Mouse (Mus musculus): Measurements from ENCODE around the gene Ogfod2. TPM values are rescaled to one million over a fixed set of nuclear protein-coding genes. Genes with fewer than 3 reads are reported as not detected.

Ogfod2 gene
- 1.8 TPM for polyA plus RNA-seq (2014; fragmentation: Illumina TruSeq; extraction: RNeasy Lipid Tissue Mini Kit (QIAGEN cat#74804); ENCODE audit: low read depth, low replicate concordance)

DNA sequence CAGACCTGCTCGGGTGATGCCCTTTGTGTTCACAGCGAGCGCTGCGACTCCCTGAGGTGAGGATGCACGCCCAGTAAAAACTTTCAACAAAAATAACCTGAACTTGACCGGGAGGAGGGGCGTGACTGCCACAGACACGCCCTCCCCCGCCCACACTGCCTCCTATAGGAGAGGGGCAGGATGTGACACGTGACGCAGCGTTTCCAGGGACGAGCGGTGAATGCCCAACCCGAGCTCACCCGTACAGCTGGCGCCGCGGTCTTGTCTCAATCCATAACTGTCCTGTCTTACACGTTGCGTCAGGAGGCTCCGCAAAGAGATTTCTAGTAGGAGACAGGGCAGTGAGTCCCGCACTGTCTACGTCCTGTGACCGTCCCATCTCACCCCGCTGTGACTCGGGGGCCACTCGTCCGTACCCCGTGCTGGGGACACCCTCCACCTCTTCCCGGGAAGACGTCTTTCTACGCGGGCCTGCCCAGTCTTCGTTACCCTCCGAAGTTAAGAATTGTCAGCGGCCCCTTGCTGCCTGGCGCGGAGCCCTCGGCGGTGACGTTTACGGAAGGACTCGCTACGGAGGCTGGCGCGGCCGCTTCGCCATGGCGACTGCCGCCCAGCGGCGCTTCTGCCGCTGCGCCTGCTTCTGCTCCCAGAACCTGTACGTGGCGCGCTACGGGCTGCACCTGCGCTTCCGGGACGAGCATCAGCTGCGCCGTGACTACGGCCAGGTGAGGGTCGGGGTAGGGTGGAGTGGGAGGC, at the start of gene Ogfod2:
Gene Ogfod2, plus strand, starts transcription at position 556 of the 756 bp plus-strand sequence.

DNA sequence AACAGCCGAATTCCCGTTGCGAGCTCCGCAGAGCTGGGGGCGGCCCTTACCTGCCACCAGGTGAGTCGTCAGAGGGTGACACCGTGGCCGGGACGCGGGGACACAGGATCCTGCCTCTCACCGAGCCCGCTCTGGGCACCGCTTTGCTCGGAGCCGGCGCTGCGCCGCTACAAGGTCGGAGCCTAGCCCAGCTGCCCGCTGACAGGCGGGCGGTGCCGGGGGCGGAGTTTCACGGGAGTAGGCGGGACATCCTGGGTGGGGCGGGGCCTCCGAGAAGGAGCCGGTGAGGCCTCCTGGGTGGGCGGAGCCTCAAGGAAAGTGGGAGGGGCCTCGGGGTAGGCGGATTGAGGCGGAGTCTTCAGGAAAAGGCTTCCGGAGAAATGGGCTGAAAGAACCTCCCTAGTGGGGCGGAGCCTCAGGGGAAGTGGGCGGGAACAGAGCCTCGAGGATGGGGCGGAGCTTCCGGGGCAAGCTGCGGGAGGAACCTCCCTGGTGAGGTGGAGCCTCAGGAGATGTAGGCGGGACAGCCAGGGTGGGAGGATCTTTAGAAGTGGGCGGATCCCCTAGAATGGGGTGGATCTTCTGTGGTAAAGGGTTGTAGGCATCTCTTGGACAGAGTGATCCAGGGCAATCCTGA, 16.4 kb upstream of the Ogfod2 start, which contains the start of gene Abcb9:
Gene Abcb9, minus strand, starts transcription at position 203 of the 637 bp plus-strand sequence.

DNA sequence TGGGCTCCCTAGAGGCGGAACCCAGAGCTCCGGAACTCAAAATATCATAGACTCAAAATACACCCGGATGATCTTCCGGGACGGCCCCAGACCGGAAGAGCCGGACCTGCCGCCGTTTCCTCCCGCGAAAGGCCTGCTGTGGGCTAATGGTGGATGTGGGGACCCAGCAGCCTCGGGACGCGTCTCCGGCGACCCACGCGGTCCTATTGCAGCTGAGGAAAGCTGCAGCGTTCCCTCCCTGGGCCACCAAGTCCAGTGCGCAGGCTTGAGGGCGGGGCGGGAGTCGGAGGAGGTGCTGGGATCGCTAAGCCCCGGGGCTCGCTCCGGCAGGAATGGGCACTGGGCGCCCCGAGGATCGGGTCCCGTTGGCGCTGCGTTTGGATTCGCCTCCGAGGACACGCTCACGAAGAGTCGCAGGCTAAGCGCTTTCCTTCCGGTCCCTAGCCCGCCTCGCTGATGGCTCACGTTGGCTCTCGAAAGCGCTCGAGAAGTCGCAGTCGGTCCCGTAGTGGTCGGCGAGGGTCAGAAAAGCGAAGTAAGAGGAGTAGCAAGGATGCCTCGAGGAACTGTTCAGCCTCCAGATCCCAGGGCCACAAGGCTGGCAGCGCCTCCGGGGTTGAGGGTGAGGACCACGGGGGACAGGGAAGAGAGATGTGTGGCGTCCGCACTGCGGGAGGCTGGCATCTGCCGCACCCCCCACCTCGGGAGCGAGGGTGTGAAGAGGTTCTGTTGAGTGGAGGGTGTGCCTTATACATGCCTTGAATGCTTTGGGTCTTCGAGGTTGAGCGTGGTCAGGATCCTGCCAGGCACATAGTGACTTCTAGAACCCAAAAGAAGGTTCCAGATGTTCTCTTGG, 4.1 kb downstream of the Ogfod2 start, which contains the start of gene Arl6ip4:
Gene Arl6ip4, plus strand, starts transcription at position 100 of the 856 bp plus-strand sequence.

Other genes starting within 250 kb of the Ogfod2 start
- gene Hcar2, start 246.8 kb upstream of the Ogfod2 start, polyA plus RNA-seq (2014; fragmentation: Illumina TruSeq; extraction: RNeasy Lipid Tissue Mini Kit (QIAGEN cat#74804); ENCODE audit: low read depth, low replicate concordance): not detected
- 2.6 TPM for gene Hcar1, start 232.3 kb upstream of the Ogfod2 start, polyA plus RNA-seq (2014; fragmentation: Illumina TruSeq; extraction: RNeasy Lipid Tissue Mini Kit (QIAGEN cat#74804); ENCODE audit: low read depth, low replicate concordance)
- 227 TPM for gene Denr, start 205.1 kb upstream of the Ogfod2 start, polyA plus RNA-seq (2014; fragmentation: Illumina TruSeq; extraction: RNeasy Lipid Tissue Mini Kit (QIAGEN cat#74804); ENCODE audit: low read depth, low replicate concordance)
- gene Gm43518, start 184.9 kb upstream of the Ogfod2 start, polyA plus RNA-seq (2014; fragmentation: Illumina TruSeq; extraction: RNeasy Lipid Tissue Mini Kit (QIAGEN cat#74804); ENCODE audit: low read depth, low replicate concordance): not detected
- 4.1 TPM for gene Ccdc62, start 181.6 kb upstream of the Ogfod2 start, polyA plus RNA-seq (2014; fragmentation: Illumina TruSeq; extraction: RNeasy Lipid Tissue Mini Kit (QIAGEN cat#74804); ENCODE audit: low read depth, low replicate concordance)
- gene Hip1r, start 138.7 kb upstream of the Ogfod2 start, polyA plus RNA-seq (2014; fragmentation: Illumina TruSeq; extraction: RNeasy Lipid Tissue Mini Kit (QIAGEN cat#74804); ENCODE audit: low read depth, low replicate concordance): 1.2 TPM
- gene Vps37b, start 80.0 kb upstream of the Ogfod2 start, polyA plus RNA-seq (2014; fragmentation: Illumina TruSeq; extraction: RNeasy Lipid Tissue Mini Kit (QIAGEN cat#74804); ENCODE audit: low read depth, low replicate concordance): 2.8 TPM
- 0.65 TPM for gene Abcb9, start 16.5 kb upstream of the Ogfod2 start, polyA plus RNA-seq (2014; fragmentation: Illumina TruSeq; extraction: RNeasy Lipid Tissue Mini Kit (QIAGEN cat#74804); ENCODE audit: low read depth, low replicate concordance)
- 2.1 TPM for gene Arl6ip4, start 3.8 kb downstream of the Ogfod2 start, polyA plus RNA-seq (2014; fragmentation: Illumina TruSeq; extraction: RNeasy Lipid Tissue Mini Kit (QIAGEN cat#74804); ENCODE audit: low read depth, low replicate concordance)
- gene Pitpnm2, start 137.5 kb downstream of the Ogfod2 start, polyA plus RNA-seq (2014; fragmentation: Illumina TruSeq; extraction: RNeasy Lipid Tissue Mini Kit (QIAGEN cat#74804); ENCODE audit: low read depth, low replicate concordance): 2.1 TPM
- gene Mphosph9, start 215.7 kb downstream of the Ogfod2 start, polyA plus RNA-seq (2014; fragmentation: Illumina TruSeq; extraction: RNeasy Lipid Tissue Mini Kit (QIAGEN cat#74804); ENCODE audit: low read depth, low replicate concordance): 6.2 TPM
- 18.2 TPM for gene 2810006K23Rik, start 215.8 kb downstream of the Ogfod2 start, polyA plus RNA-seq (2014; fragmentation: Illumina TruSeq; extraction: RNeasy Lipid Tissue Mini Kit (QIAGEN cat#74804); ENCODE audit: low read depth, low replicate concordance)

Data from kidney, adult 10 weeks (tissue).